Mouse (Mus musculus): ENCODE data around the gene Twf1. TPM values are rescaled to one million over a fixed set of nuclear protein-coding genes. Genes with fewer than 3 reads are reported as not detected.

Gene Twf1
- polyA plus RNA-seq, 1 experiment from 2014 or later, result 89.5 TPM

- Histone ChIP-seq H3K36me3 (no peaks in the 10 kb centered on the region), H3K4me1 (replicated peaks) (no peaks in the 10 kb centered on the region), H3K9me3 (no peaks in the 10 kb centered on the region), H3K27ac (replicated peaks) (no peak overlapping the region), H3K9ac (no peak overlapping the region), H3K4me2 (no peak overlapping the region), H3K4me3 (no peak overlapping the region), H3K27me3 (no peaks in the 10 kb centered on the region)
- 91% methylated on average over 10 of the region's 10 CpGs for WGBS
- ATAC-seq (ENCODE audit: low read depth), result no peak
Measured at GRCm38 (mm10) chr15:94568496-94569182, 21.1 kb downstream of the Twf1 start.

- Histone ChIP-seq H3K4me1 (replicated peaks) (no peaks in the 10 kb centered on the region), H3K4me2 (no peak overlapping the region), H3K9ac (no peak overlapping the region), H3K36me3 (no peaks in the 10 kb centered on the region), H3K27me3 (no peaks in the 10 kb centered on the region), H3K27ac (replicated peaks) (no peak overlapping the region), H3K4me3 (no peak overlapping the region), H3K9me3 (no peaks in the 10 kb centered on the region)
- no peak for ATAC-seq (ENCODE audit: low read depth)
- WGBS, result 86% methylated on average over 9 of the region's 9 CpGs
Measured at GRCm38 (mm10) chr15:94565854-94566253, 23.8 kb downstream of the Twf1 start.

GRCm38 (mm10) chr15:94564909-94565308 is 24.8 kb downstream of the Twf1 start:
- Histone ChIP-seq H3K36me3 (no peaks in the 10 kb centered on the region), H3K4me1 (replicated peaks) (no peaks in the 10 kb centered on the region), H3K4me2 (no peak overlapping the region), H3K9me3 (no peaks in the 10 kb centered on the region), H3K27ac (replicated peaks) (no peak overlapping the region), H3K4me3 (no peak overlapping the region), H3K9ac (no peak overlapping the region), H3K27me3 (no peaks in the 10 kb centered on the region)
- WGBS, result 85% methylated on average over 2 of the region's 2 CpGs
- ATAC-seq (ENCODE audit: low read depth), result no peak

- 87% methylated on average over 17 of the region's 17 CpGs for WGBS
- no peak for ATAC-seq (ENCODE audit: low read depth)
- H3K27me3 ChIP-seq, result no peaks in the 10 kb centered on the region
Measured at GRCm38 (mm10) chr15:94558895-94559656, 30.6 kb downstream of the Twf1 start.

GRCm38 (mm10) chr15:94557442-94557841 is 32.2 kb downstream of the Twf1 start:
- 22% methylated on average over 7 of the region's 7 CpGs for WGBS
- no peak overlapping the region for H3K27ac ChIP-seq (replicated peaks)

More at GRCm38 (mm10) chr15:94558895-94559656, 30.6 kb downstream of the Twf1 start:
- no peaks in the 10 kb centered on the region for H3K9me3 ChIP-seq
- no peaks in the 10 kb centered on the region for H3K4me1 ChIP-seq (replicated peaks)
- no peak overlapping the region for H3K4me3 ChIP-seq
- no peak overlapping the region for H3K4me2 ChIP-seq
- H3K27ac ChIP-seq (replicated peaks), result no peak overlapping the region
- no peaks in the 10 kb centered on the region for H3K36me3 ChIP-seq
- H3K9ac ChIP-seq, result no peak overlapping the region

GRCm38 (mm10) chr15:94553536-94553935 is 36.2 kb downstream of the Twf1 start:
- H3K4me3 ChIP-seq, result no peak overlapping the region
- no peaks in the 10 kb centered on the region for H3K27me3 ChIP-seq
- H3K9ac ChIP-seq, result no peak overlapping the region
- WGBS, result 91% methylated on average over 9 of the region's 9 CpGs
- H3K4me2 ChIP-seq, result no peak overlapping the region
- no peak overlapping the region for H3K27ac ChIP-seq (replicated peaks)
- 0 out of 2 replicates have a peak, but pooled peaks cover 10% of the 10 kb centered on the region for H3K9me3 ChIP-seq
- no peaks in the 10 kb centered on the region for H3K36me3 ChIP-seq
- H3K4me1 ChIP-seq (replicated peaks), result no peaks in the 10 kb centered on the region
- ATAC-seq (ENCODE audit: low read depth), result no peak

More at GRCm38 (mm10) chr15:94557442-94557841, 32.2 kb downstream of the Twf1 start:
- Histone ChIP-seq H3K4me2 (no peak overlapping the region), H3K4me1 (replicated peaks) (no peaks in the 10 kb centered on the region), H3K4me3 (no peak overlapping the region), H3K9me3 (no peaks in the 10 kb centered on the region), H3K27me3 (no peaks in the 10 kb centered on the region), H3K36me3 (no peaks in the 10 kb centered on the region), H3K9ac (no peak overlapping the region)
- peak; percentile 59; the same call in 1 of the 2 replicates for ATAC-seq (ENCODE audit: low read depth)

- peaks cover 6% of the 10 kb centered on the region for H3K4me1 ChIP-seq (replicated peaks)
- no peak overlapping the region for H3K9ac ChIP-seq
- WGBS, result 93% methylated on average over 4 of the region's 4 CpGs
- no peaks in the 10 kb centered on the region for H3K27me3 ChIP-seq
- no peaks in the 10 kb centered on the region for H3K36me3 ChIP-seq
- H3K4me3 ChIP-seq, result no peak overlapping the region
- no peak overlapping the region for H3K27ac ChIP-seq (replicated peaks)
- no peaks in the 10 kb centered on the region for H3K9me3 ChIP-seq
- no peak overlapping the region for H3K4me2 ChIP-seq
- ATAC-seq (ENCODE audit: low read depth), result no peak
Measured at GRCm38 (mm10) chr15:94544844-94545243, 44.8 kb downstream of the Twf1 start.

- ATAC-seq (ENCODE audit: low read depth), result no peak
- H3K4me3 ChIP-seq, result peak overlapping the region; percentile 63
- H3K4me1 ChIP-seq (replicated peaks), result peaks cover 6% of the 10 kb centered on the region
- H3K27ac ChIP-seq (replicated peaks), result peak overlapping the region; percentile 57; the same call in 1 of the 2 replicates
- H3K9me3 ChIP-seq, result no peaks in the 10 kb centered on the region
- WGBS, result 45% methylated on average over 9 of the region's 9 CpGs
- no peaks in the 10 kb centered on the region for H3K36me3 ChIP-seq
- no peaks in the 10 kb centered on the region for H3K27me3 ChIP-seq
- H3K9ac ChIP-seq, result peak overlapping the region; percentile 69
- H3K4me2 ChIP-seq, result peak overlapping the region; percentile 78
Measured at GRCm38 (mm10) chr15:94544052-94544636, 45.5 kb downstream of the Twf1 start.

GRCm38 (mm10) chr15:94543409-94544051 is 46.2 kb downstream of the Twf1 start, which contains the start of the genes Pus7l and Irak4:
Pus7l (minus strand) TSS chr15:94543547.
Irak4 (plus strand) TSS chr15:94543643.
- peak within 1 kb of the TSS; percentile 68; the same call in 1 of the 2 replicates for H3K27ac ChIP-seq (replicated peaks)
- no peaks in the 10 kb centered on the region for H3K36me3 ChIP-seq
- under 1% methylated on average over 45 of the region's 45 CpGs for WGBS
- H3K4me2 ChIP-seq, result peak within 1 kb of the TSS; percentile 78
- ATAC-seq (ENCODE audit: low read depth), result peak; percentile 99
- H3K9me3 ChIP-seq, result no peaks in the 10 kb centered on the region
- peak within 1 kb of the TSS; percentile 69 for H3K9ac ChIP-seq
- H3K27me3 ChIP-seq, result no peaks in the 10 kb centered on the region
- peak within 1 kb of the TSS; percentile 63 for H3K4me3 ChIP-seq
- peaks cover 6% of the 10 kb centered on the region for H3K4me1 ChIP-seq (replicated peaks)

- Histone ChIP-seq H3K36me3 (no peaks in the 10 kb centered on the region), H3K9me3 (no peaks in the 10 kb centered on the region), H3K4me2 (peak overlapping the region; percentile 78), H3K4me3 (peak overlapping the region; percentile 63), H3K27me3 (no peaks in the 10 kb centered on the region), H3K9ac (peak overlapping the region; percentile 69), H3K27ac (replicated peaks) (peak overlapping the region; percentile 68; the same call in 1 of the 2 replicates), H3K4me1 (replicated peaks) (peaks cover 6% of the 10 kb centered on the region)
- ATAC-seq (ENCODE audit: low read depth), result peak; percentile 92
- WGBS, result 7% methylated on average over 22 of the region's 22 CpGs
Measured at GRCm38 (mm10) chr15:94542567-94543408, 46.9 kb downstream of the Twf1 start.

GRCm38 (mm10) chr15:94539296-94539695 is 50.4 kb downstream of the Twf1 start:
- peaks cover 6% of the 10 kb centered on the region for H3K4me1 ChIP-seq (replicated peaks)
- no peaks in the 10 kb centered on the region for H3K36me3 ChIP-seq
- 94% methylated on average over 3 of the region's 3 CpGs for WGBS
- H3K9me3 ChIP-seq, result no peaks in the 10 kb centered on the region
- H3K27ac ChIP-seq (replicated peaks), result no peak overlapping the region
- H3K4me2 ChIP-seq, result no peak overlapping the region
- ATAC-seq (ENCODE audit: low read depth), result no peak
- no peak overlapping the region for H3K9ac ChIP-seq
- no peak overlapping the region for H3K4me3 ChIP-seq
- no peaks in the 10 kb centered on the region for H3K27me3 ChIP-seq

Measured in neural tube, embryonic 13.5 days (tissue).